Mouse (Mus musculus) forebrain, embryonic 14.5 days (tissue): ENCODE results near the gene Hoxb4. TPM values are rescaled to one million over a fixed set of nuclear protein-coding genes. Genes with fewer than 3 reads are reported as not detected.
A peak's percentile ranks its signal among the peaks of the same experiment; 100 is the strongest.

Experiments used
- ATAC-seq: fragments of 200-750 bp; cut with Nextera tagmentation; 2 replicates; pipeline ENCODE4 v1.8.0; 2017; ENCODE audit warnings: mild to moderate bottlenecking, moderate library complexity
- DNase-seq: peaks from one replicate; pipeline ENCODE4 v3.0.0-alpha.2; 2015; ENCODE audit warnings: low spot score
- H3K27ac ChIP-seq: fragments of 300-500 bp; sonication (generic); 2 replicates; pipeline ENCODE4 v1.5.1; 2014; ENCODE audit warnings: low read depth, mild to moderate bottlenecking, control low read depth, low read length, moderate library complexity
- H3K27me3 ChIP-seq: fragments of 300-500 bp; sonication (generic); replicated peaks from 2 replicates; pipeline ENCODE4 v1.6.1; 2014; ENCODE audit warnings: low read length, control low read depth, mixed read lengths; ENCODE audit not compliant: control insufficient read depth, insufficient read depth
- H3K36me3 ChIP-seq: fragments of 300-500 bp; sonication (generic); 2 replicates; pipeline ENCODE4 v1.6.1; 2014; ENCODE audit warnings: low read length, control low read depth; ENCODE audit not compliant: control insufficient read depth, insufficient read depth
- H3K4me1 ChIP-seq: fragments of 300-500 bp; sonication (generic); 2 replicates; pipeline ENCODE4 v1.6.1; 2014; ENCODE audit warnings: antibody characterized with exemption, low read length, control low read depth; ENCODE audit not compliant: control insufficient read depth, insufficient read depth
- H3K4me2 ChIP-seq: fragments of 300-500 bp; sonication (generic); 2 replicates; pipeline ENCODE4 v1.6.1; 2014; ENCODE audit warnings: mild to moderate bottlenecking, control low read depth, low read length
- H3K4me3 ChIP-seq: fragments of 300-500 bp; sonication (generic); 2 replicates; pipeline ENCODE4 v1.5.1; 2014; ENCODE audit warnings: low read depth, low read length, control low read depth
- H3K9ac ChIP-seq: fragments of 300-500 bp; sonication (generic); 2 replicates; pipeline ENCODE4 v1.6.1; 2014; ENCODE audit warnings: mild to moderate bottlenecking, low read length, control low read depth, moderate library complexity
- H3K9me3 ChIP-seq: fragments of 300-500 bp; sonication (generic); replicated peaks from 2 replicates; pipeline ENCODE4 v1.6.1; 2016; ENCODE audit warnings: low read length, control low read depth, mixed read lengths; ENCODE audit not compliant: control insufficient read depth
- WGBS: fragments of 180-500 bp; shearing (Covaris S2); extraction: QIAGEN DNeasy Blood & Tissue Kit; methylation state at CpG from one replicate; pipeline ENCODE4 v1.1.7; 2014; 5-methylcytosine and 5-hydroxymethylcytosine counted together
- polyA plus RNA-seq: library from polyadenylated mRNA; unstranded; fragments of >200 nt; fragmentation: Nextera tagmentation; extraction: Ambion mirVana; gene quantifications from 2 replicates; pipeline ENCODE4 v1.2.1, GENCODE M21; 2014

Hoxb4 gene
- polyA plus RNA-seq, 1 experiment from 2014 or later = not detected

GRCm38 (mm10) chr11:96290705-96291355, 27.2 kb upstream of the Hoxb4 start:
- ATAC-seq (no peak), DNase-seq (no peak)
- no peak overlapping the region for H3K9ac ChIP-seq
- H3K4me2 ChIP-seq = no peak overlapping the region
- H3K9me3 ChIP-seq = no peaks in the 10 kb centered on the region
- no peak overlapping the region for H3K27ac ChIP-seq
- peaks cover 99% of the 10 kb centered on the region for H3K27me3 ChIP-seq
- 3% methylated on average over 17 of the region's 17 CpGs for WGBS
- H3K36me3 ChIP-seq = no peaks in the 10 kb centered on the region
- H3K4me3 ChIP-seq = no peak overlapping the region
- H3K4me1 ChIP-seq = no peaks in the 10 kb centered on the region

GRCm38 (mm10) chr11:96291681-96292564, 26.1 kb upstream of the Hoxb4 start, which contains the start of gene Hoxb6:
TSS of gene Hoxb6 (plus strand) at chr11:96292476.
- Histone ChIP-seq H3K36me3 (no peaks in the 10 kb centered on the region), H3K27ac (no peak within 1 kb of the TSS), H3K9ac (no peak within 1 kb of the TSS), H3K4me3 (no peak within 1 kb of the TSS), H3K4me2 (no peak within 1 kb of the TSS), H3K4me1 (no peaks in the 10 kb centered on the region), H3K27me3 (peaks cover 99% of the 10 kb centered on the region), H3K9me3 (no peaks in the 10 kb centered on the region)
- no peak for ATAC-seq
- under 1% methylated on average over 22 of the region's 22 CpGs for WGBS
- no peak for DNase-seq

GRCm38 (mm10) chr11:96292565-96293301, 25.3 kb upstream of the Hoxb4 start:
- WGBS = under 1% methylated on average over 12 of the region's 12 CpGs
- Histone ChIP-seq H3K4me1 (no peaks in the 10 kb centered on the region), H3K4me3 (no peak overlapping the region), H3K9me3 (no peaks in the 10 kb centered on the region), H3K27me3 (peaks cover 99% of the 10 kb centered on the region), H3K27ac (no peak overlapping the region), H3K4me2 (no peak overlapping the region), H3K36me3 (no peaks in the 10 kb centered on the region), H3K9ac (no peak overlapping the region)
- no peak for ATAC-seq
- DNase-seq = no peak

- under 1% methylated on average over 22 of the region's 22 CpGs for WGBS
- no peaks in the 10 kb centered on the region for H3K36me3 ChIP-seq
- no peak overlapping the region for H3K4me2 ChIP-seq
- no peak overlapping the region for H3K9ac ChIP-seq
- DNase-seq (no peak), ATAC-seq (no peak)
- no peak overlapping the region for H3K27ac ChIP-seq
- H3K27me3 ChIP-seq = peaks cover 99% of the 10 kb centered on the region
- H3K4me1 ChIP-seq = no peaks in the 10 kb centered on the region
- no peaks in the 10 kb centered on the region for H3K9me3 ChIP-seq
- no peak overlapping the region for H3K4me3 ChIP-seq
Measured at GRCm38 (mm10) chr11:96293302-96293921, 24.7 kb upstream of the Hoxb4 start.

GRCm38 (mm10) chr11:96294245-96295091, 23.6 kb upstream of the Hoxb4 start:
- Histone ChIP-seq H3K36me3 (no peaks in the 10 kb centered on the region), H3K27ac (no peak overlapping the region), H3K4me3 (no peak overlapping the region), H3K9ac (no peak overlapping the region), H3K9me3 (no peaks in the 10 kb centered on the region), H3K27me3 (peaks cover 99% of the 10 kb centered on the region), H3K4me2 (no peak overlapping the region), H3K4me1 (no peaks in the 10 kb centered on the region)
- peak; percentile 84 for DNase-seq
- under 1% methylated on average over 32 of the region's 32 CpGs for WGBS
- no peak for ATAC-seq

GRCm38 (mm10) chr11:96295092-96295835, 22.8 kb upstream of the Hoxb4 start:
- no peak for DNase-seq
- no peak overlapping the region for H3K9ac ChIP-seq

GRCm38 (mm10) chr11:96296997-96297396, 21.1 kb upstream of the Hoxb4 start:
- H3K4me2 ChIP-seq = no peak overlapping the region
- no peak overlapping the region for H3K4me3 ChIP-seq
- DNase-seq (no peak), ATAC-seq (no peak)
- no peaks in the 10 kb centered on the region for H3K4me1 ChIP-seq
- no peak overlapping the region for H3K27ac ChIP-seq
- peaks cover 99% of the 10 kb centered on the region for H3K27me3 ChIP-seq
- H3K36me3 ChIP-seq = no peaks in the 10 kb centered on the region
- no peaks in the 10 kb centered on the region for H3K9me3 ChIP-seq
- WGBS = 0% methylated on average over 2 of the region's 2 CpGs
- H3K9ac ChIP-seq = no peak overlapping the region

More at GRCm38 (mm10) chr11:96295092-96295835, 22.8 kb upstream of the Hoxb4 start:
- no peaks in the 10 kb centered on the region for H3K36me3 ChIP-seq
- no peak overlapping the region for H3K27ac ChIP-seq
- H3K9me3 ChIP-seq = no peaks in the 10 kb centered on the region
- no peak overlapping the region for H3K4me3 ChIP-seq
- no peak overlapping the region for H3K4me2 ChIP-seq
- no peaks in the 10 kb centered on the region for H3K4me1 ChIP-seq
- H3K27me3 ChIP-seq = peaks cover 99% of the 10 kb centered on the region
- whole genome bisulfite sequencing = under 1% methylated on average over 30 of the region's 30 CpGs
- ATAC-seq = no peak
